Mouse (Mus musculus) common myeloid progenitor, adult 5-6 weeks (primary cell): ENCODE data around the gene Dnmt3c. TPM values are rescaled to one million over a fixed set of nuclear protein-coding genes. Genes with fewer than 3 reads are reported as not detected.

Source experiments
- total RNA-seq: library from RNA; stranded (forward); fragments of 200-1000, 187-1606 nt; gene quantifications from 2 replicates; pipeline ENCODE4 v1.2.3, GENCODE M21; 2017

Dnmt3c gene
- total RNA-seq, 1 experiment from 2014 or later = not detected

Other genes starting within 250 kb of the Dnmt3c start
- not detected in 2 replicates for gene 4930404H24Rik, start 203.9 kb upstream of the Dnmt3c start, total RNA-seq
- 7.3 and 7.4 TPM in 2 replicates for gene Nol4l, start 166.7 kb upstream of the Dnmt3c start, total RNA-seq
- gene Commd7, start 63.9 kb upstream of the Dnmt3c start, total RNA-seq = 28.0 and 33.3 TPM in 2 replicates
- 28.5 and 29.9 TPM in 2 replicates for gene Dnmt3b, start 47.2 kb upstream of the Dnmt3c start, total RNA-seq
- 190 and 224 TPM in 2 replicates for gene Mapre1, start 44.6 kb downstream of the Dnmt3c start, total RNA-seq
- gene Efcab8, start 83.3 kb downstream of the Dnmt3c start, total RNA-seq = 0.10 TPM in 1 of 2 replicates, not detected in the other
- gene Sun5, start 174.4 kb downstream of the Dnmt3c start, total RNA-seq = not detected in 2 replicates
- not detected in 2 replicates for gene Bpifb2, start 178.4 kb downstream of the Dnmt3c start, total RNA-seq
- gene Bpifb6, start 203.7 kb downstream of the Dnmt3c start, total RNA-seq = not detected in 2 replicates
- not detected in 2 replicates for gene Bpifb3, start 221.6 kb downstream of the Dnmt3c start, total RNA-seq
- not detected in 2 replicates for gene Bpifb4, start 241.6 kb downstream of the Dnmt3c start, total RNA-seq